Mouse (Mus musculus) embryonic facial prominence, embryonic 15.5 days (tissue): Measurements from ENCODE around the gene Meis2. TPM values are rescaled to one million over a fixed set of nuclear protein-coding genes. Genes with fewer than 3 reads are reported as not detected.

ENCODE experiments used
- ATAC-seq: fragments of 200-750 bp; cut with Nextera tagmentation; 2 replicates; pipeline ENCODE4 v1.8.0; 2017; ENCODE audit warnings: low read depth, moderate TSS enrichment; ENCODE audit not compliant: insufficient number of reproducible peaks, low FRiP score, low TSS enrichment
- H3K27ac ChIP-seq: fragments of 300-500 bp; sonication (generic); replicated peaks from 2 replicates; pipeline ENCODE4 v1.5.1; 2015; ENCODE audit warnings: mild to moderate bottlenecking, inconsistent platforms
- H3K27me3 ChIP-seq: fragments of 300-500 bp; sonication (generic); 2 replicates; pipeline ENCODE4 v1.6.1; 2015; ENCODE audit warnings: inconsistent platforms
- H3K36me3 ChIP-seq: fragments of 300-500 bp; sonication (generic); 2 replicates; pipeline ENCODE4 v1.6.1; 2015; ENCODE audit warnings: mild to moderate bottlenecking, inconsistent platforms
- H3K4me1 ChIP-seq: fragments of 300-500 bp; sonication (generic); 2 replicates; pipeline ENCODE4 v1.6.1; 2015; ENCODE audit warnings: inconsistent platforms
- H3K4me2 ChIP-seq: fragments of 300-500 bp; sonication (generic); replicated peaks from 2 replicates; pipeline ENCODE4 v1.6.1; 2015; ENCODE audit warnings: mild to moderate bottlenecking, inconsistent platforms
- H3K4me3 ChIP-seq: fragments of 300-500 bp; sonication (generic); replicated peaks from 2 replicates; pipeline ENCODE4 v1.5.1; 2015; ENCODE audit warnings: mild to moderate bottlenecking, inconsistent platforms
- H3K9ac ChIP-seq: fragments of 300-500 bp; sonication (generic); 2 replicates; pipeline ENCODE4 v1.6.1; 2015; ENCODE audit warnings: inconsistent platforms
- H3K9me3 ChIP-seq: fragments of 300-500 bp; sonication (generic); replicated peaks from 2 replicates; pipeline ENCODE4 v1.6.1; 2016; ENCODE audit warnings: inconsistent platforms
- WGBS: fragments of 180-500 bp; shearing (Covaris S2); methylation state at CpG from one replicate; pipeline ENCODE4 v1.1.7; 2015; 5-methylcytosine and 5-hydroxymethylcytosine counted together
- polyA plus RNA-seq: library from polyadenylated mRNA; unstranded; fragments of >200 nt; fragmentation: Nextera tagmentation; extraction: Ambion mirVana; gene quantifications from 2 replicates; pipeline ENCODE4 v1.2.1, GENCODE M21; 2015

Gene Meis2
- polyA plus RNA-seq = 33.4 and 36.4 TPM in 2 replicates

GRCm38 (mm10) chr2:116065570-116066005 lies at the start of gene Meis2:
Gene Meis2 (minus strand): TSS chr2:116065839.
- 0% methylated on average over 34 of the region's 37 CpGs for WGBS
- H3K36me3 ChIP-seq = no peaks in the 10 kb centered on the region
- H3K9ac ChIP-seq = peak within 1 kb of the TSS; percentile 50
- H3K4me2 ChIP-seq = peak within 1 kb of the TSS; percentile 72
- no peaks in the 10 kb centered on the region for H3K9me3 ChIP-seq
- ATAC-seq = peak; percentile 87
- H3K4me1 ChIP-seq = peaks cover 28% of the 10 kb centered on the region
- peaks cover 6% of the 10 kb centered on the region; the same call in 1 of the 2 replicates for H3K27me3 ChIP-seq
- H3K27ac ChIP-seq = peak within 1 kb of the TSS; percentile 96
- peak within 1 kb of the TSS; percentile 63 for H3K4me3 ChIP-seq

- Histone ChIP-seq H3K9me3 (no peaks in the 10 kb centered on the region), H3K27ac (no peak overlapping the region), H3K4me1 (no peaks in the 10 kb centered on the region), H3K27me3 (no peaks in the 10 kb centered on the region), H3K36me3 (no peaks in the 10 kb centered on the region), H3K4me2 (no peak overlapping the region), H3K9ac (no peak overlapping the region), H3K4me3 (no peak overlapping the region)
- 65% methylated on average over 4 of the region's 4 CpGs for WGBS
- no peak for ATAC-seq
Observed at GRCm38 (mm10) chr2:116106194-116106593, 40.6 kb upstream of the Meis2 start.

- Histone ChIP-seq H3K4me2 (no peak overlapping the region), H3K36me3 (no peaks in the 10 kb centered on the region), H3K9me3 (no peaks in the 10 kb centered on the region), H3K9ac (no peak overlapping the region), H3K27ac (no peak overlapping the region), H3K4me1 (no peaks in the 10 kb centered on the region), H3K4me3 (no peak overlapping the region), H3K27me3 (no peaks in the 10 kb centered on the region)
- WGBS = 42% methylated on average over 3 of the region's 3 CpGs
- no peak for ATAC-seq
Observed at GRCm38 (mm10) chr2:116105179-116105578, 39.5 kb upstream of the Meis2 start.

DNA sequence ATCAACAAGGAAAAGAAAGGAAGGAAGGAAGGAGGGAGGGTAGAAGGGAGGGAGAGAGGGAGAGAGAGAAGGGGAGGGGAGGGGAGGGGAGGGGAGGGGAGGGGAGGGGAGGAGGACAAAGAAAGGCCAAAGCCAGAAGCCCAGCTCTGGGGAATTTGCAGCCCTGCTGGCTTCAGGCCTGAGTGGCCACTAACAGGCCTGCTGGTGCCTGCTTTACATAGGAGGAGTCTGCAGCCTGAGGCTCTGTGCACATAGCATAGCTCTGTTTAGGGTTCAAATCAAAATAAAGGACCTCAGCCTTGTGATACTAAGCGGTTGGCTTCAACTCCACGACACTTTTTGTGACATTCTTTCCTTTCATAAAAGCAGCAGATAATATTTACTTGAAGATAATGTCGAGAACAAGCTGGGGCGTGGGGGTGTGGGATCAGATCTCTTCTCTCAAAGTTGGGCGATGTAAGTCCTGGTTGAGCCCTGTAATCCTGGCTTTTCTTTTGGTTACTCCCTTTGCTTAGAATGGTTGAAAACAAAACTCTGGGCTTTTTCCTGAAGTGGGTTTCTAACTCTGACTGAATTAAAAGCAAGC lies 37.9 kb upstream of the Meis2 start:
- H3K9me3 ChIP-seq = no peaks in the 10 kb centered on the region
- no peak overlapping the region for H3K4me2 ChIP-seq
- no peak overlapping the region for H3K27ac ChIP-seq
- 40% methylated on average over 5 of the region's 5 CpGs for WGBS
- H3K9ac ChIP-seq = no peak overlapping the region
- no peaks in the 10 kb centered on the region for H3K27me3 ChIP-seq
- H3K36me3 ChIP-seq = no peaks in the 10 kb centered on the region
- H3K4me1 ChIP-seq = no peaks in the 10 kb centered on the region
- no peak overlapping the region for H3K4me3 ChIP-seq
- no peak for ATAC-seq

DNA sequence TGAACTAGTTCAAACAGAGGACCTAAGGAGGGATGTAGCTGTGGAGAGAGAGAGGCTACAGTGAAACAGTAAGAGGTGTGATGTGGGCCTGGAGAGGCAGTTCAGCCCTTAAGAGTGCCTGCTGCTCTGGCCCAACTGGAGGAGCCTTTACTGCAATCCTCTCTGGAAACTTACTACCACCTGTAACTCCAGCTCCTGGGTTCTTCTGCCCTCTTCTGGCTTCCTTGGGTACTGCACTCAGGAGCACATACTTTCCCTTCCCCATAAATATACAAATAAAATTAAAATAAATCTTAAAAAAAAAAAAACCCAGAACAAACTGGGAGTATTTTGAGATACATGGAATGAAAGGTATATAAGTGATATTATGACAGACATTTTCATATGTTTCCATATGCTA lies 35.6 kb upstream of the Meis2 start:
- H3K27me3 ChIP-seq = no peaks in the 10 kb centered on the region
- no peak overlapping the region for H3K4me3 ChIP-seq
- no peaks in the 10 kb centered on the region for H3K36me3 ChIP-seq
- no peak overlapping the region for H3K9ac ChIP-seq
- ATAC-seq = no peak
- H3K9me3 ChIP-seq = no peaks in the 10 kb centered on the region
- no peaks in the 10 kb centered on the region for H3K4me1 ChIP-seq
- H3K4me2 ChIP-seq = no peak overlapping the region
- H3K27ac ChIP-seq = no peak overlapping the region

DNA sequence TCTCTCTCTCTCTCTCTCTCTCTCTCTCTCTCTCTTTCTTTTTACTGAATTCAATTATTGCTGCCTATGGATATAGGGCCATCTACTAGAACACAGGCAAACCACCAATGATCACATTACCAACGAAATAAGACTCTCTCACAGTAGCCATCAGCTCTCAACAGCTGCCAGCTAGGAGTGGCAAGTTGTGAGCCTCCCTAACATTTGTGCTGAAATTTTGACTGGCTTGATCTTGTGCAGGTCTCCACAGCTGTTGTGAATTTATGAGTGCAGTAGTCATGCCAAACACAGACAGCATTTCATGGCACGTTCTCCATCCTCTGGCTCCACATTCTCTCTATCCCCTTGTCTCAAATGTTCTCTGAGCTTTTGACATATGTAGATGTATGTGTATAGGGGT lies 15.3 kb upstream of the Meis2 start:
- Histone ChIP-seq H3K27ac (no peak overlapping the region), H3K9me3 (no peaks in the 10 kb centered on the region), H3K27me3 (no peaks in the 10 kb centered on the region), H3K4me1 (no peaks in the 10 kb centered on the region), H3K36me3 (no peaks in the 10 kb centered on the region), H3K4me3 (no peak overlapping the region), H3K4me2 (no peak overlapping the region), H3K9ac (no peak overlapping the region)
- ATAC-seq = no peak
- WGBS = 51% methylated on average over 2 of the region's 2 CpGs

GRCm38 (mm10) chr2:116078841-116079240 lies 13.2 kb upstream of the Meis2 start:
- Histone ChIP-seq H3K9ac (no peak overlapping the region), H3K36me3 (no peaks in the 10 kb centered on the region), H3K27me3 (peaks cover 16% of the 10 kb centered on the region), H3K4me2 (no peak overlapping the region), H3K9me3 (no peaks in the 10 kb centered on the region), H3K4me3 (no peak overlapping the region), H3K4me1 (peaks cover 9% of the 10 kb centered on the region; the same call in 1 of the 2 replicates), H3K27ac (no peak overlapping the region)
- 61% methylated on average over 2 of the region's 2 CpGs for WGBS
- no peak for ATAC-seq

- no peak for ATAC-seq
- H3K36me3 ChIP-seq = no peaks in the 10 kb centered on the region
- H3K9ac ChIP-seq = no peak overlapping the region
- 68% methylated on average over 3 of the region's 3 CpGs for whole genome bisulfite sequencing
- no peak overlapping the region for H3K27ac ChIP-seq
- peaks cover 9% of the 10 kb centered on the region; the same call in 1 of the 2 replicates for H3K4me1 ChIP-seq
- no peak overlapping the region for H3K4me3 ChIP-seq
- H3K4me2 ChIP-seq = no peak overlapping the region
- H3K27me3 ChIP-seq = peaks cover 21% of the 10 kb centered on the region
- no peaks in the 10 kb centered on the region for H3K9me3 ChIP-seq
Observed at GRCm38 (mm10) chr2:116077716-116078115, 12.1 kb upstream of the Meis2 start.

DNA sequence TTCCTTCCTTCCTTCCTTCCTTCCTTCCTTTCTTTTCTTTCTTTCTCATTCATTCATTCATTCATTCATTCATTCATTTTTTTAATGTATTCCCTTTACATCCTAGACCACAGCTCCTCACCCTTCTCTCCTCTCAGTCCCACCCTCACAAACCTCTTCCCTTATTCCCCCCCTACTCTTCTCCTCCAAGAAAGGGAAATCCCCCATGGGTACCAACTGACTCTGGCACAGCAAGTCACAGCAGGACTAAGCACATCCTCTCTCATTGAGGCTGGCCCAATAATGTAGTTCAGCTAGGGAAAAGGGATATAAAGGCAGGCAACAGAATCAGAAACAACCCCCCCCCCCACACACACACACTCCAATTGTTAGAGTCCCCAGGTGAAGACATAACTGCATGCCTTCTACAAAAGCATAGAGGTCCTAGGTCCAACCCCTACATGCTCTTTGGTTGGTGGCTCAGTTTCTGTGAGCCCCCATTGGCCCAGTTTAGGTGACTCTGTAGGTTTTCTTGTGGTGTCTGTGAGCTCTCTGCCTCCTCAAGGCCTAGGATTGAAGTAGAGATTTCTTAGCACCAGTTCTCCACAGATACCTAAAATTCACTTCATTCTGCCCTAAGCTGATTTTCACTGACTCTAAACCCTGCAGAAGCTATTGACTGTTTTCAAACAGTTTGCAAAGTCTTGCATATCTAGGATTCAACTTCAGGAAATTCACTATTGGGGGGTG lies 11.3 kb upstream of the Meis2 start:
- Histone ChIP-seq H3K9ac (no peak overlapping the region), H3K4me3 (no peak overlapping the region), H3K4me2 (no peak overlapping the region), H3K27ac (no peak overlapping the region), H3K9me3 (no peaks in the 10 kb centered on the region), H3K4me1 (peaks cover 10% of the 10 kb centered on the region; the same call in 1 of the 2 replicates), H3K36me3 (no peaks in the 10 kb centered on the region), H3K27me3 (peaks cover 25% of the 10 kb centered on the region)
- ATAC-seq = no peak

DNA sequence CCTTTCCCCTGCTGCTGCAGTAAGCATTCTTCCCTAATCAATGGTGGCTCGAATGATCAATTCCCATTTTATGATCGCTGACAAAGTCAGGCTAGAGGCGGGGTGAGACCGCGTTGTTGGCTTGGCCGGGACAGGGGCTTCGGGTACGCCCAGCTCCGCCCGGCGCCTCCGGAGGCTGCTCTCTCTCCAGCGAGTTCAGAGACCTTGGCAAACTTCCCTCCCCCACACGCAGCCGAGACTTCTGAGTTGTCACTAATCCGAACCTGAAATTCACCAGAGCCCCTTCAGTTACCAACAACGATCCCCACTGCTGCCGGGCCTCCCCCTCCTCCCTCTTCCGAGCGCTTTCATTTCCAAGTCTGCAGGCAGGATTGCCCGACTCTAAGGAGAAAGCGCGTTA lies 10.3 kb upstream of the Meis2 start:
- Histone ChIP-seq H3K9ac (peak overlapping the region; percentile 4; the same call in 1 of the 2 replicates), H3K36me3 (no peaks in the 10 kb centered on the region), H3K27me3 (peaks cover 34% of the 10 kb centered on the region), H3K4me1 (peaks cover 13% of the 10 kb centered on the region; the same call in 1 of the 2 replicates), H3K27ac (peak overlapping the region; percentile 8; the same call in 1 of the 2 replicates), H3K4me2 (peak overlapping the region; percentile 59), H3K9me3 (no peaks in the 10 kb centered on the region), H3K4me3 (peak overlapping the region; percentile 47)
- 0% methylated on average over 23 of the region's 23 CpGs for WGBS
- no peak; the same call in 1 of the 2 replicates for ATAC-seq

- 1% methylated on average over 20 of the region's 20 CpGs for WGBS
- Histone ChIP-seq H3K27me3 (peaks cover 36% of the 10 kb centered on the region), H3K36me3 (no peaks in the 10 kb centered on the region), H3K4me2 (peak overlapping the region; percentile 59), H3K4me1 (peaks cover 13% of the 10 kb centered on the region; the same call in 1 of the 2 replicates), H3K9me3 (no peaks in the 10 kb centered on the region), H3K27ac (peak overlapping the region; percentile 8; the same call in 1 of the 2 replicates), H3K4me3 (peak overlapping the region; percentile 47), H3K9ac (peak overlapping the region; percentile 4; the same call in 1 of the 2 replicates)
- no peak for ATAC-seq
Observed at GRCm38 (mm10) chr2:116075477-116075876, 9.8 kb upstream of the Meis2 start.
